Mouse (Mus musculus): ENCODE results near the gene Itga2b.

DNA sequence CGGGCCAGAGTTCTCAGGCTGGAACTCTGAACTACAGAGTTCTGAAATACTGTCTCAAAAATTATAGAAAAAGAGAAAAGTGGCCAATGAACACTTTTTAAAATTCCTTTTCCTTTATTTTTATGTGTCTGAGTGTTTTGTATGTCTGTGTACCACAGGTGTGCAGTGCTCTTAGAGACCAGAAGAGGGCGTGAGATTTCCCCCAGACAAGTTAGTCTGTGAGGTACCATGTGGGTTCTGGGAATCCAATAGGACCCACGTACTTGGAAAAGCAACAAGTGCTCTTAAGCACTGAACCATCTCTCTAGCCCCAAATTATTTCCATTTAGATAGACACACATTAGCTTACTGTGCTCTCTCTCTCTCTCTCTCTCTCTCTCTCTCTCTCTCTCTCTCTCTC, 28.5 kb downstream of the Itga2b start:
- TF ChIP-seq CTCF (IDR thresholded peaks at IDR 0.05; ENCODE audit: control insufficient read depth, insufficient read depth, low read length) (no peak), POLR2A (IDR thresholded peaks at IDR 0.05; ENCODE audit: borderline replicate concordance, control insufficient read depth, low read depth, low read length) (no peak)

Measured in bone marrow, adult 2 months (tissue).